Mouse (Mus musculus) forebrain, postnatal 0 days (tissue): ENCODE measurements at regions not wholly inside any gene's neighbourhood (a gene's known extent, or its start where the extent isn't known, plus 50 kb on each side); places are given as distances from the start of the nearest gene placed in this dataset.

Experiments used
- ATAC-seq: fragments of 200-750 bp; cut with Nextera tagmentation; 2 replicates; pipeline ENCODE4 v1.8.0; 2017; ENCODE audit warnings: mild to moderate bottlenecking, moderate library complexity
- DNase-seq: peaks from one replicate; pipeline ENCODE4 v3.0.0-alpha.2; 2015
- H3K27ac ChIP-seq: fragments of 300-500 bp; sonication (generic); 2 replicates; pipeline ENCODE4 v1.5.1; 2014; ENCODE audit warnings: low read depth, mild to moderate bottlenecking, antibody characterized with exemption, low read length, moderate library complexity, mixed read lengths
- H3K27me3 ChIP-seq: fragments of 300-500 bp; sonication (generic); 2 replicates; pipeline ENCODE4 v1.6.1; 2014; ENCODE audit warnings: mild to moderate bottlenecking, low read length, mixed read lengths; ENCODE audit not compliant: insufficient read depth
- H3K36me3 ChIP-seq: fragments of 300-500 bp; sonication (generic); 2 replicates; pipeline ENCODE4 v1.6.1; 2014; ENCODE audit warnings: mild to moderate bottlenecking, moderate library complexity; ENCODE audit not compliant: insufficient read depth
- H3K4me1 ChIP-seq: fragments of 300-500 bp; sonication (generic); 2 replicates; pipeline ENCODE4 v1.6.1; 2014; ENCODE audit warnings: antibody characterized with exemption; ENCODE audit not compliant: insufficient read depth
- H3K4me2 ChIP-seq: fragments of 300-500 bp; sonication (generic); 2 replicates; pipeline ENCODE4 v1.6.1; 2014; ENCODE audit warnings: low read depth, mild to moderate bottlenecking, moderate library complexity
- H3K4me3 ChIP-seq: fragments of 300-500 bp; sonication (generic); 2 replicates; pipeline ENCODE4 v1.5.1; 2014; ENCODE audit warnings: low read depth, low read length, mixed read lengths
- H3K9ac ChIP-seq: fragments of 300-500 bp; sonication (generic); 2 replicates; pipeline ENCODE4 v1.6.1; 2014; ENCODE audit warnings: mild to moderate bottlenecking
- H3K9me3 ChIP-seq: fragments of 300-500 bp; sonication (generic); 2 replicates; pipeline ENCODE4 v1.6.1; 2016; ENCODE audit warnings: low read length
- CTCF ChIP-seq: sonication (generic); IDR thresholded peaks from 2 replicates; pipeline ENCODE4 v1.5.1; 2016; ENCODE audit warnings: antibody characterized with exemption, control low read depth, low read depth
- WGBS: fragments of 180-500 bp; shearing (Covaris S2); extraction: QIAGEN DNeasy Blood & Tissue Kit; methylation state at CpG from one replicate; pipeline ENCODE4 v1.1.7; 2014; 5-methylcytosine and 5-hydroxymethylcytosine counted together

- Histone ChIP-seq H3K4me2 (no peak overlapping the region), H3K36me3 (no peaks in the 10 kb centered on the region), H3K27ac (no peak overlapping the region), H3K9ac (no peak overlapping the region), H3K27me3 (no peaks in the 10 kb centered on the region), H3K4me3 (no peak overlapping the region), H3K4me1 (no peaks in the 10 kb centered on the region), H3K9me3 (no peaks in the 10 kb centered on the region)
- no peak for DNase-seq
- no peak for TF ChIP-seq CTCF
- no peak for ATAC-seq
- 76% methylated on average over 2 of the region's 2 CpGs for WGBS
These were observed 59.6 kb downstream of the Npy1r start for GRCm38 (mm10) chr8:66756639-66757038.

GRCm38 (mm10) chr8:66757830-66758229 lies 60.8 kb downstream of the Npy1r start:
- no peak for TF ChIP-seq CTCF
- H3K4me2 ChIP-seq = no peak overlapping the region
- no peak overlapping the region for H3K27ac ChIP-seq
- ATAC-seq = no peak
- no peak for DNase-seq
- H3K9ac ChIP-seq = no peak overlapping the region
- H3K4me1 ChIP-seq = no peaks in the 10 kb centered on the region
- no peak overlapping the region for H3K4me3 ChIP-seq
- no peaks in the 10 kb centered on the region for H3K9me3 ChIP-seq
- no peaks in the 10 kb centered on the region for H3K36me3 ChIP-seq
- WGBS = 84% methylated on average over 2 of the region's 2 CpGs
- no peaks in the 10 kb centered on the region for H3K27me3 ChIP-seq

GRCm38 (mm10) chr8:66758519-66758918 lies 61.5 kb downstream of the Npy1r start:
- WGBS = 88% methylated on average over 2 of the region's 2 CpGs
- no peak for DNase-seq
- H3K9ac ChIP-seq = no peak overlapping the region
- no peaks in the 10 kb centered on the region for H3K36me3 ChIP-seq
- no peaks in the 10 kb centered on the region for H3K9me3 ChIP-seq
- no peak overlapping the region for H3K4me2 ChIP-seq
- no peak for TF ChIP-seq CTCF
- ATAC-seq = no peak
- no peaks in the 10 kb centered on the region for H3K27me3 ChIP-seq
- no peaks in the 10 kb centered on the region for H3K4me1 ChIP-seq
- H3K4me3 ChIP-seq = no peak overlapping the region
- no peak overlapping the region for H3K27ac ChIP-seq

- H3K9me3 ChIP-seq = no peaks in the 10 kb centered on the region
- TF ChIP-seq CTCF = no peak
- H3K4me1 ChIP-seq = no peaks in the 10 kb centered on the region
- H3K36me3 ChIP-seq = no peaks in the 10 kb centered on the region
- H3K27ac ChIP-seq = no peak overlapping the region
- ATAC-seq = peak; percentile 64
- H3K4me2 ChIP-seq = no peak overlapping the region
- no peak overlapping the region for H3K4me3 ChIP-seq
- DNase-seq = peak; percentile 20
- no peak overlapping the region for H3K9ac ChIP-seq
- no peaks in the 10 kb centered on the region for H3K27me3 ChIP-seq
These were observed 62.7 kb downstream of the Npy1r start for GRCm38 (mm10) chr8:66759716-66760115.

GRCm38 (mm10) chr8:66760958-66761583 lies 64.1 kb downstream of the Npy1r start:
- Histone ChIP-seq H3K9me3 (no peaks in the 10 kb centered on the region), H3K4me1 (no peaks in the 10 kb centered on the region), H3K27me3 (no peaks in the 10 kb centered on the region), H3K9ac (no peak overlapping the region), H3K27ac (no peak overlapping the region), H3K4me3 (no peak overlapping the region), H3K36me3 (no peaks in the 10 kb centered on the region), H3K4me2 (no peak overlapping the region)
- WGBS = 87% methylated on average over 3 of the region's 3 CpGs
- ATAC-seq = no peak
- TF ChIP-seq CTCF = no peak
- DNase-seq = no peak

- Histone ChIP-seq H3K4me2 (no peak overlapping the region), H3K9me3 (no peaks in the 10 kb centered on the region), H3K9ac (no peak overlapping the region), H3K36me3 (no peaks in the 10 kb centered on the region), H3K4me1 (no peaks in the 10 kb centered on the region), H3K27me3 (no peaks in the 10 kb centered on the region), H3K4me3 (no peak overlapping the region), H3K27ac (no peak overlapping the region)
- no peak for TF ChIP-seq CTCF
- ATAC-seq = no peak
- no peak for DNase-seq
- WGBS = 41% methylated on average over 3 of the region's 3 CpGs
These were observed 68.1 kb downstream of the Npy1r start for GRCm38 (mm10) chr8:66764992-66765528.

GRCm38 (mm10) chr8:66768379-66768969 lies 71.5 kb downstream of the Npy1r start:
- H3K36me3 ChIP-seq = no peaks in the 10 kb centered on the region
- H3K4me3 ChIP-seq = no peak overlapping the region
- no peak overlapping the region for H3K27ac ChIP-seq
- no peak for TF ChIP-seq CTCF
- no peak overlapping the region for H3K4me2 ChIP-seq
- no peak overlapping the region for H3K9ac ChIP-seq
- no peaks in the 10 kb centered on the region for H3K27me3 ChIP-seq
- H3K9me3 ChIP-seq = no peaks in the 10 kb centered on the region
- ATAC-seq = no peak
- DNase-seq = no peak
- no peaks in the 10 kb centered on the region for H3K4me1 ChIP-seq
